Mouse (Mus musculus) granulocyte monocyte progenitor cell, adult 5-6 weeks (primary cell): Measurements from ENCODE around the gene Erg28. TPM values are rescaled to one million over a fixed set of nuclear protein-coding genes. Genes with fewer than 3 reads are reported as not detected.

ENCODE experiments used
- total RNA-seq, 2 experiments: library from RNA; stranded (forward) in 1 of 2; stranded (reverse) in 1 of 2; fragments of 200-712, 200-1000 nt in 1 of 2; fragments of >200 nt in 1 of 2; fragmentation: Nextera tagmentation in 1 of 2; gene quantifications; 2 replicates each; pipeline ENCODE4 v1.2.3; 2014 to 2017

The Erg28 gene
- total RNA-seq, 2 experiments from 2014 or later, result 64.0 to 82.2 TPM

Other genes with a start within 250 kb of the Erg28 start
- gene Jdp2, start 225.5 kb downstream of the Erg28 start, total RNA-seq (2014; fragmentation: Nextera tagmentation), result 22.5 and 27.5 TPM in 2 replicates
- gene Jdp2, start 225.5 kb downstream of the Erg28 start, total RNA-seq (2017), result 30.5 and 39.8 TPM in 2 replicates
- 18.5 and 22.2 TPM in 2 replicates for gene Batf, start 137.9 kb downstream of the Erg28 start, total RNA-seq (2014; fragmentation: Nextera tagmentation)
- gene Batf, start 137.9 kb downstream of the Erg28 start, total RNA-seq (2017), result 30.5 and 31.1 TPM in 2 replicates
- gene Flvcr2, start 78.0 kb downstream of the Erg28 start, total RNA-seq (2014; fragmentation: Nextera tagmentation), result not detected in 2 replicates
- not detected in 2 replicates for gene Flvcr2, start 78.0 kb downstream of the Erg28 start, total RNA-seq (2017)
- gene Ttll5, start 109 bp upstream of the Erg28 start, total RNA-seq (2014; fragmentation: Nextera tagmentation), result 25.0 and 36.1 TPM in 2 replicates
- 22.9 and 26.9 TPM in 2 replicates for gene Ttll5, start 109 bp upstream of the Erg28 start, total RNA-seq (2017)